Mouse (Mus musculus): ENCODE results near the gene Gm10340.
"Not testable (repeated sequence)": the region's sequence is repeated elsewhere in the genome, so short reads cannot be mapped to it uniquely, and the experiment has no call there.

GRCm38 (mm10) chr14:3187955-3188354, 54.2 kb downstream of the Gm10340 start, which contains the start of gene Gm5795:
- not testable (repeated sequence) for TF ChIP-seq CTCF (IDR thresholded peaks at IDR 0.05; ENCODE audit: extremely low read depth, insufficient read length, insufficient replicate concordance, low read depth, low read length); POLR2A (IDR thresholded peaks at IDR 0.05; ENCODE audit: low read depth, low read length)
